Mouse (Mus musculus) embryonic facial prominence, embryonic 12.5 days (tissue): ENCODE measurements around the gene Skp1a. TPM values are rescaled to one million over a fixed set of nuclear protein-coding genes. Genes with fewer than 3 reads are reported as not detected.
A peak's percentile ranks its signal among the peaks of the same experiment; 100 is the strongest.
"Not testable (repeated sequence)": the region's sequence is repeated elsewhere in the genome, so short reads cannot be mapped to it uniquely, and the experiment has no call there.

Experiments
- ATAC-seq: fragments of 200-750 bp; cut with Nextera tagmentation; 2 replicates; pipeline ENCODE4 v1.8.0; 2017; ENCODE audit not compliant: insufficient number of reproducible peaks, insufficient read depth, low FRiP score, low TSS enrichment
- H3K27ac ChIP-seq: fragments of 300-500 bp; sonication (generic); 2 replicates; pipeline ENCODE4 v1.5.1; 2016; ENCODE audit warnings: mild to moderate bottlenecking
- H3K27me3 ChIP-seq: fragments of 300-500 bp; sonication (generic); 2 replicates; pipeline ENCODE4 v1.6.1; 2016; ENCODE audit warnings: mild to moderate bottlenecking, moderate library complexity
- H3K36me3 ChIP-seq: fragments of 300-500 bp; sonication (generic); 2 replicates; pipeline ENCODE4 v1.6.1; 2016; ENCODE audit warnings: mild to moderate bottlenecking
- H3K4me1 ChIP-seq: fragments of 300-500 bp; sonication (generic); 2 replicates; pipeline ENCODE4 v1.6.1; 2016
- H3K4me2 ChIP-seq: fragments of 300-500 bp; sonication (generic); replicated peaks from 2 replicates; pipeline ENCODE4 v1.6.1; 2016; ENCODE audit warnings: mild to moderate bottlenecking, moderate library complexity
- H3K4me3 ChIP-seq: fragments of 300-500 bp; sonication (generic); 2 replicates; pipeline ENCODE4 v1.5.1; 2016; ENCODE audit warnings: mild to moderate bottlenecking
- H3K9ac ChIP-seq: fragments of 300-500 bp; sonication (generic); 2 replicates; pipeline ENCODE4 v1.6.1; 2016; ENCODE audit warnings: mild to moderate bottlenecking, moderate library complexity
- H3K9me3 ChIP-seq: fragments of 300-500 bp; sonication (generic); 2 replicates; pipeline ENCODE4 v1.6.1; 2016; ENCODE audit warnings: mild to moderate bottlenecking, moderate library complexity
- WGBS: fragments of 180-500 bp; shearing (Covaris S2); methylation state at CpG from one replicate; pipeline ENCODE4 v1.1.7; 2016; 5-methylcytosine and 5-hydroxymethylcytosine counted together
- polyA plus RNA-seq: library from polyadenylated mRNA; unstranded; fragments of >200 nt; fragmentation: Nextera tagmentation; extraction: Ambion mirVana; gene quantifications from 2 replicates; pipeline ENCODE4 v1.2.1, GENCODE M21; 2016

Gene Skp1a
- polyA plus RNA-seq, result 937 and 939 TPM in 2 replicates

DNA sequence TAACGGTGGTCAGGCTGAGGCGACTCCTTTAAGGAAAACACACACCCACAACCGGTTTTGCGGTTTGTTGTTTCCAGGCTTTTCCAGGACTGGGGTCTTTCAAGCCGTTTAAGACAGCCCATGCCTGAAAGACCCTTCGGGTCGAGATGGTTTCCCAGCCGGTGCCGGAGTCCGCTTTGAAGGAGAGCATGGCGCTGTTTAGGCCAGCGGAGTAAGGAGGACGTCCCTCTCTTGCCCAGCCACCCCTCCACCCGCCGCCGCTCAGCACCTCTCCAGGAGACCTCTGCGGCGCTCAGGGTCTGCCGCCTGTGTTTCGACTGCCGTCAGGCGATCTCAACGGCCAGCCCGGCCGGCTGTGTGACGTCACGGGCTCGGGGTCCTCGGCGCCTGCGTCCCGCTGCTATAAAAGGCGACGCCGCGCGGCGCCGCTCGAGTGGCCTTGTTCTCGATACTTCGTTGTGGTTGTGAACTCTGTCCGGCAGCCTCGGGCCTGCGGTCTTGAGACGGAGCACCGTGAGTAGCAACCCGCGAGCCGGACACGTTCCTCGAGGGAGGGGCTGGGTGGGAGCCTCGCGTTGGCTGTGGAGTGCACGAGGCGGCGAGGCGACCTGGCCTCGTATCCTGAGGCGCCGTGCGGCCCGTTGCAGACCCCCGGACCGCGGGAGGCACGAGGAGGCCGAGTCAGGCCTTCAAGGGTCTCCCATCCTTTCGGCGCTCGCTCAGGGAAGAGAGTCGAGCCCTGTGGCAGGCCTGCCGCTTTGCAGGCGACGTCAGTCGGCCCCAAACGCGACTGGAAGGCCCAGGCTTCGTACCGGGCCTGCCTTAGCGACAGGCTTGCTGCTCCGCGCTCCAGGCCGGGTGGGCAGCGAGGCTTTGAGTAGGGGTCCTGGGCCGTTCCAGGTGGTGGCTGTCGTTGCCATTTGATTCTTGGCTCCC is at the start of gene Skp1a:
Gene Skp1a, plus strand, starts transcription at position 390 of the 936 bp plus-strand sequence.
- Histone ChIP-seq H3K36me3 (peaks cover 11% of the 10 kb centered on the region; the same call in 1 of the 2 replicates), H3K9ac (peak within 1 kb of the TSS; percentile 99), H3K27me3 (no peaks in the 10 kb centered on the region), H3K9me3 (no peaks in the 10 kb centered on the region), H3K4me2 (peak within 1 kb of the TSS; percentile 60), H3K4me1 (peaks cover 12% of the 10 kb centered on the region), H3K27ac (peak within 1 kb of the TSS; percentile 98), H3K4me3 (peak within 1 kb of the TSS; percentile 100)
- WGBS, result under 1% methylated on average over 87 of the region's 87 CpGs
- ATAC-seq, result peak; percentile 79

DNA sequence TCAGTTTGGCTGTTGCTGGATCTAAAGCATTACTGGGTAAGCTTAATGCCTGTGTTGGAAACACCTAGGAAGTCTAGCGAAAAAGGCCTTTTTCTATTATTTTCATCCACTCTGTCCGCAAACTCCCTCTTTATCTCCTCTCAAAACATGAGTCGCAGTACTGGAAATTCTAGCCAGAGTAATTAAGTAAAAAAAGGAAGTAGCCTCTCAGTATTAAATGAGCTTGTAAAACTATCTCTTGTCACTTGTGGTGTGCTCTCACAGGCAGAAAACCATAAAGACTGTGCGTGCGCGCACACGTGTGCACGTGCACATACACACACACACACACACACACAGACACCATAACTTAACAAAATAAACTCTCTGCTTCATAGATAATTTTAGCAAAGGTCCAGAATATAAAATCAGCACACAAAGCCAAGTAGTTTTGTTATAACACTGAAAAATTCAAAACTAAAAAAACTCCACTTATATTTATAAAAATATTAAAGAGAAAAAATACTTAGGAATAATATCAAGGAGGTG is 35.2 kb upstream of the Skp1a start:
- H3K4me1 ChIP-seq, ATAC-seq, H3K27ac ChIP-seq, H3K4me3 ChIP-seq, H3K9me3 ChIP-seq, H3K4me2 ChIP-seq, H3K36me3 ChIP-seq, H3K27me3 ChIP-seq, H3K9ac ChIP-seq: not testable (repeated sequence)
- 83% methylated on average over 8 of the region's 8 CpGs for WGBS

DNA sequence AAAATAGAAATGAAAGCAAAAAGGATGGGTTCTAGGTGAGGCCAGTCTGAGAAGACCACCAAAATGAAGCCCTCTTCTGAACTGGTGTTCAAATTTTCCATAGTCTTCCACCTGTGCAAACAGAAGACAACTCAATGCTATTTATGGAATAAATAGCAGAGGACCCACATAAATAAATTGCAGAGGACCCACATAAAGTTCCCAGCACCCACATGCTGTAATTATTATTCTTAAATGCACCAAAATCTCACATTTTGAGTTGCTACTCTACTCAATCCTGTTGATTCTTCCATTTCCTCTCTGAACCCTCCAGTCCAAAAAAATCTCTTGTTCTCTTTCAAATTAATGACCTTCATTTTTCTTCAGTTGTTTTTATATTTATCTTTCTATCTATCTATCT is 17.9 kb upstream of the Skp1a start, which contains the start of gene Olfr1371:
Gene Olfr1371, minus strand, starts transcription at position 101 of the 400 bp plus-strand sequence.
- Histone ChIP-seq H3K9me3 (no peaks in the 10 kb centered on the region), H3K27me3 (no peaks in the 10 kb centered on the region), H3K4me3 (no peak within 1 kb of the TSS), H3K4me2 (no peak within 1 kb of the TSS), H3K27ac (no peak within 1 kb of the TSS), H3K9ac (no peak within 1 kb of the TSS; the same call in 1 of the 2 replicates), H3K4me1 (no peaks in the 10 kb centered on the region), H3K36me3 (no peaks in the 10 kb centered on the region)
- no peak for ATAC-seq

DNA sequence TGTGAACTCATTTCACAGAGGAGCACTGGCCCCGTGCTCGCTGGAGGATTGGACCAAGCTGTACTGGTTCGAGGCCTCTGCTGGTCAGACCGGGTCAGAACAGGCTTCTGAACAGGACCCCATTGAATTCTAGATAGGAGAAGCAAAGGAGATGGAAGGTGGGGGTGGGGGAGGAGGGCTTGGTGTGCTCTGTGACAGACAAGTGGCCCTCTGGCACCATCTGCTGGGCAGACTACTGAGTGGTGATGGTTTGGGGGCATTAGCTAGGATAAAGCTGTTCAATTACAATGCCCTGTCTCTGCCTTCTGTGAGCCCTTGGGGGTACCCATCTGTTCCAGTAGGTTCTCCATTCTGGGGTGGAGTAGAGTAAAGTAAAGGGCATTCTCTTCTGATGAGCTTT is 11.5 kb upstream of the Skp1a start:
- ATAC-seq, result no peak
- no peaks in the 10 kb centered on the region for H3K9me3 ChIP-seq
- 7% methylated on average over 4 of the region's 4 CpGs for WGBS
- H3K27ac ChIP-seq, result no peak overlapping the region
- no peak overlapping the region for H3K9ac ChIP-seq
- no peak overlapping the region for H3K4me2 ChIP-seq
- H3K4me1 ChIP-seq, result no peaks in the 10 kb centered on the region; the same call in 1 of the 2 replicates
- no peak overlapping the region for H3K4me3 ChIP-seq
- H3K27me3 ChIP-seq, result peaks cover 6% of the 10 kb centered on the region; the same call in 1 of the 2 replicates
- no peaks in the 10 kb centered on the region for H3K36me3 ChIP-seq

DNA sequence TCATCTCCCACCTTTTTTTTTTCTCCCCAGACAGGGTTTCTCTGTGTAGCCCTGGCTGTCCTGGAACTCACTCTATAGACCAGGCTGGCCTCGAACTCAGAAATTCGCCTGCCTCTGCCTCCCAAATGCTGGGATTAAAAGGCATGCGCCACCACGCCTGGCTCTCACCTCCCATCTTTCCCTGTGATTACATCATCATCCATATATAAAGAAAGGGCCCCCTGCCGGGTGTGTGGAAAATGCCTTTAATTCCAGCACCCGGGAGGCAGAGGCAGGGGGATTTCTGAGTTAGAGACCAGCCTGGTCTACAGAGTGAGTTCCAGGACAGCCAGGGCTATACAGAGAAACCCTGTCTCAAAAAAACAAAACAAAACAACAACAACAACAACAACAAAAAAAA is 9.9 kb upstream of the Skp1a start:
- ATAC-seq, H3K9me3 ChIP-seq, H3K36me3 ChIP-seq, H3K4me1 ChIP-seq, H3K9ac ChIP-seq, H3K27me3 ChIP-seq, H3K4me3 ChIP-seq, H3K27ac ChIP-seq, H3K4me2 ChIP-seq: not testable (repeated sequence)
- 88% methylated on average over 6 of the region's 6 CpGs for WGBS

DNA sequence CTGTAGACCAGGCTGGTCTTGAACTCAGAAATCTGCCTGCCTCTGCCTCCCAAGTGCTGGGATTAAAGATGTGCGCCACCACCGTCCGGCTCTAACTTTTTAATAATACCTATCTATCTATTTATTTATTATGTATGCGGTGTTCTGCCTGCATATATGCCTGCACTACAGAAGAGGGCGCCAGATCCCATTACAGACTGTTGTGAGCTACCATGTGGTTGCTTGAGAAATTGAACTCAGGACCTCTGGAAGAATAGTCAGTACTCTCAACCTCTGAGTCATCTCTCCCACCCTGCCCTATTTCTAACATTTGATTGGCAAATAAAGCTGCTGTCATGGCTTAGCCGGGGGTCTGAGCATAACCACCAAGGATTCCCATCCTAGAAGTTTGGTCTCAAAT is 8.9 kb upstream of the Skp1a start:
- Histone ChIP-seq H3K9ac (no peak overlapping the region), H3K9me3 (no peaks in the 10 kb centered on the region), H3K27ac (no peak overlapping the region), H3K36me3 (no peaks in the 10 kb centered on the region), H3K4me3 (no peak overlapping the region), H3K27me3 (peaks cover 6% of the 10 kb centered on the region; the same call in 1 of the 2 replicates), H3K4me1 (no peaks in the 10 kb centered on the region; the same call in 1 of the 2 replicates), H3K4me2 (no peak overlapping the region)
- no peak for ATAC-seq
- 62% methylated on average over 6 of the region's 6 CpGs for WGBS

DNA sequence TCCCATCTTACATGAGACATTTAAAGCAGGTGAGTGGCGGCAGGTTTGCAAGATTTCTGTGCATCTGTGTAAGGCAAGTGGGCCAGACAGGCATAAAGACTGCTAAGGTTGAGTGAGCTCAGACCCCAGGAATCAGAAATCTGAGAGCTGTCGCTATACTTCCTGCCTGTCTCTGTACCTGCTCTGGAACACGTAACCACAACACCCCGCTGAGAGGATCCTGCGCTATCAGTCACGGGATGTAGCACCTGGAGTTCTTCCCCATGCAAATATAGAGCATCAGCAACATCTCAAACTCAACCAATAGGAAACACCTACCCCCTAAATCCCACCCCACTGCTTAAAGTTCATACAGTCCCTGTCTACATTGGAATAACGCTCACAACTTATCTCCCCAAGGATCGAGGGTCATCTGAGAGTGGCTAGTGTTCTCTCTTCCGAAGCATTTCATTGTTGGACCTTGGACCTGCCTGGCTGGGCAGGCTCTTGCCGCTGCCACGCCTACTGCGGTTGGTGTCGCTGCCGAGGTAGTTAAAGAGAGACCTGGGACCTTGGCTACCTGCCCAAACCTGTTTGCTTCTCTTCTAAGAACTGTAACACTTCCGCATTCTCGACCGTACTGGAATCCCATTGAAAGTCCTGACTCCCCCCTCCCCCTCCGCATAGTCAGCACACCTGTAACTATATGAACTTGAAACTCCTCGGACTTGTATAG is 7.7 kb upstream of the Skp1a start:
- Histone ChIP-seq H3K36me3 (no peaks in the 10 kb centered on the region), H3K4me1 (no peaks in the 10 kb centered on the region; the same call in 1 of the 2 replicates), H3K27me3 (peaks cover 6% of the 10 kb centered on the region; the same call in 1 of the 2 replicates), H3K9me3 (no peaks in the 10 kb centered on the region), H3K4me3 (no peak overlapping the region), H3K4me2 (peak overlapping the region; percentile 32; the same call in 1 of the 2 replicates), H3K27ac (no peak overlapping the region; the same call in 1 of the 2 replicates), H3K9ac (no peak overlapping the region)
- no peak for ATAC-seq
- WGBS, result 14% methylated on average over 19 of the region's 19 CpGs

DNA sequence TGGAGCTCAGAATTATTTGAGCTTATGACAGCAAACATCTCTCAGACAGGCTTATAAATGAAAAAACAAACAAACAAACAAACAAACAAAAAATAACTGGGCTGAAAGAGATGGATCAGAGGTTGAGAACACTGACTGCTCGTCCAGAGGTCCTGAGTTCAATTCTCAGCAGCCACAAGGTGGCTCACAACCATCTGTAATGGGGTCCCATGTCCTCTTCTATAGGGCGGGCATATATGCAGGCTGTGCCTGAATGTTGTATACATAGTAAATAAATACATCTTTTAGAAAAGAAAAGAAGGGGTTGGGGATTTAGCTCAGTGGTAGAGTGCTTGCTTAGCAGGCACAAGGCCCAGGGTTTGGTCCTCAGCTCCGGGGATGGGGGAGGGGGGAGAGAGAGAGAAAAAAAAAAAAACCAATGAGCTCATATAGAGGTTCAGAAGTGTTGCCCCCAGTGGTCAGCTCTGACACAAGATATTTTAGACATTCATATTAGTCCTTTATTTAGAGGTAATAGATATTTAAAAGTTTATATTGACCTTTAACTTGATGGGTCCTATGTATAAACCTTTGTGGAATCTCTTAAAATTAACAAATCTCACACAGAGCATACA is 5.7 kb upstream of the Skp1a start:
- Histone ChIP-seq H3K4me2 (no peak overlapping the region), H3K4me1 (peaks cover 3% of the 10 kb centered on the region; the same call in 1 of the 2 replicates), H3K27me3 (peaks cover 6% of the 10 kb centered on the region; the same call in 1 of the 2 replicates), H3K36me3 (no peaks in the 10 kb centered on the region), H3K9me3 (no peaks in the 10 kb centered on the region), H3K4me3 (no peak overlapping the region), H3K27ac (no peak overlapping the region), H3K9ac (no peak overlapping the region)
- WGBS, result 62% methylated on average over 3 of the region's 3 CpGs
- ATAC-seq, result no peak

DNA sequence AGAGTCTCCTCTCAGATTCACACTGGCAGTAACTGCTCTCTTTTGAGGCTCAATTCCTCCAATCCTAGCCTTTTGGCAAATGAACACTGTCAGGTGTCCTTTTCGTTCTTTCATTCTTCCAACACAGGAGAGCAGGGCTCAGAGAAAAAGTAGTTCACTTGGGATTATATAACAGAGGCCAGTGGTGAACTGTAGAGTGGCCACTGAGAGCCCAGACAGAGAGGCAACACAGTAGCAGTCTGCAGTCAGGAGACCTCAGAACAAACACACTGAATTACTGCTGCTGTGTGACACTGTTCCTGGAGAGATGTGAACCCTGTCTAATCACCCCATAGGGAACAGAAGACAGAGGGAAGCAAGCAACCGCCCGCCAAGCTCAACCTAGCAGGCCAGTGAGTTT is 4.7 kb upstream of the Skp1a start:
- H3K27me3 ChIP-seq, result peaks cover 6% of the 10 kb centered on the region; the same call in 1 of the 2 replicates
- ATAC-seq, result no peak
- 63% methylated on average over 3 of the region's 3 CpGs for WGBS
- H3K36me3 ChIP-seq, result no peaks in the 10 kb centered on the region
- H3K9ac ChIP-seq, result no peak overlapping the region
- no peak overlapping the region for H3K27ac ChIP-seq
- H3K4me1 ChIP-seq, result peaks cover 3% of the 10 kb centered on the region; the same call in 1 of the 2 replicates
- H3K4me2 ChIP-seq, result no peak overlapping the region
- H3K9me3 ChIP-seq, result no peaks in the 10 kb centered on the region
- H3K4me3 ChIP-seq, result no peak overlapping the region

DNA sequence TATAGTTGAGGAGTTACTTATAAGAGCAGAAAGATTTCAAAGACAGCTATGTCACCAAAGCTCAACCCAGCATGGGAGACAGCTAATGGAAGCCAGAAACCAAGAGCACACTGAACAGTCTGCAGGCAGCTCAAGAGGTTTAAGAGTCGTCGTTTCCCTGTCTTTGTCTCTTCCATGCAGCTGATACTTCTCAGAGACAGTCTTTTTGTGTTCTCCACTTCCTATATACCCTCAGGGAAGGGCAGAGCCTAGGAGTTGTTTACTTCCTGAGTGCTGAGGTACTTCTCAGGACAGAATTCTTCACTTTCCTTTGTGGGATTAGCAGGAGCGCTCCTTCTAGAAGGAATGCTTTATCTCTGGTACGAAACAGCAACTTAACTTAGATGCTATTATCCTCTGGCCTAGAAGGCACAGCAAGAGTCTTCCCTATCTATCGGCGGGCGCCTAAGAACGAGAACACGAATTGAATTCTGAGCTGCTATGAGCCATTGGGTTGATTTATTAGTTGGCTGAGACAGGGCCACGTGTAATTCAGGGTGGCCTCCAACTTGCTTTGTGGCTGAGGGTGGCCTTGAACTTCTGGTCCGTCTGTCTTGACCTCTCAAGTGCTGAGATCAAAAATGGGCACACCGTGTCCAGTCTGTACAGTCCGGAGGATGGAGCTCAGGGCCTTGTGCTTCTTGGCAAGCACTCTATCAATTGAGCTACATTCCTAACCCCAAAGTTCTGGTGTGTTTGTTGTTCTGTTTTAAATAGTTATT is 4.1 kb upstream of the Skp1a start:
- H3K27me3 ChIP-seq, result peaks cover 6% of the 10 kb centered on the region; the same call in 1 of the 2 replicates
- peaks cover 3% of the 10 kb centered on the region; the same call in 1 of the 2 replicates for H3K4me1 ChIP-seq
- ATAC-seq, result no peak
- WGBS, result 72% methylated on average over 13 of the region's 13 CpGs
- no peak overlapping the region for H3K4me2 ChIP-seq
- no peaks in the 10 kb centered on the region for H3K9me3 ChIP-seq
- H3K36me3 ChIP-seq, result no peaks in the 10 kb centered on the region
- H3K9ac ChIP-seq, result no peak overlapping the region
- H3K27ac ChIP-seq, result no peak overlapping the region
- no peak overlapping the region for H3K4me3 ChIP-seq
